Mouse (Mus musculus): ENCODE data around the gene Zmynd10.

GRCm38 (mm10) chr9:107511436-107511835 is 35.7 kb upstream of the Zmynd10 start:
- TF ChIP-seq CTCF (IDR thresholded peaks at IDR 0.05; ENCODE audit: low read depth) (no peak), EP300 (IDR thresholded peaks at IDR 0.05; ENCODE audit: low read depth) (no peak)

Data from liver, embryonic 14.5 days (tissue).